Mouse (Mus musculus) testis, adult 2 months (tissue): Measurements from ENCODE around the gene Mecr.

Experiments used
- CTCF ChIP-seq: fragments of 200-500 bp; IDR thresholded peaks from 2 replicates; pipeline ENCODE4 v1.5.1; 2012; ENCODE audit warnings: low read depth, mild to moderate bottlenecking, inconsistent platforms, low read length, moderate library complexity; ENCODE audit not compliant: control insufficient read depth, insufficient read depth, insufficient replicate concordance
- POLR2A ChIP-seq: fragments of 200-500 bp; IDR thresholded peaks from 2 replicates; pipeline ENCODE4 v1.6.1; 2012; ENCODE audit warnings: low read depth, mild to moderate bottlenecking, inconsistent platforms, low read length, moderate library complexity; ENCODE audit not compliant: control insufficient read depth

DNA sequence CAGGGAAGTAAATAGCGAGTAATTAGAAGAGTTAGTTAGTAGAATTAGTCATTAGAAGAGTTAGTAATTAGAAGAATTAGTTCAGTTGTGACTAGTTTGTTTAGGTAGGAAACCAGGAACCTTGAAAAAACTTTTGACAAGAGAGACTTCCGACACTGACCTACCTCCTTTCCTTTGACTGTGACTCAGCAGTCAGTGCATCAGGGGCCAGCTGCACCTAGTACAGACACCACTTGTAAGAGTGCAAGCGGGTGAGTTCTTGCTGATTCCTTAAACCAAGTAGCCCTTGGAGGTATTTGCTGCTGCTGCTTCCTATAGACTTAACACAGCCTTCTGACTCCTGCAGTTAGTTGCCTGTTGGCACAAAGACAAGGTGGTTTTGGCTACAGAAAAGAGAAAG is 47.4 kb downstream of the Mecr start:
- TF ChIP-seq POLR2A, result no peak
- no peak for TF ChIP-seq CTCF
